Mouse (Mus musculus): ENCODE results near the gene Coasy.

Gene Coasy

GRCm38 (mm10) chr11:101131701-101132100 is 49.3 kb downstream of the Coasy start:
- peak; percentile 33 for DNase-seq (ENCODE audit: low read depth, low spot score)

- DNase-seq (ENCODE audit: low read depth, low spot score), result no peak
Measured at GRCm38 (mm10) chr11:101133037-101133436, 50.7 kb downstream of the Coasy start.

DNA sequence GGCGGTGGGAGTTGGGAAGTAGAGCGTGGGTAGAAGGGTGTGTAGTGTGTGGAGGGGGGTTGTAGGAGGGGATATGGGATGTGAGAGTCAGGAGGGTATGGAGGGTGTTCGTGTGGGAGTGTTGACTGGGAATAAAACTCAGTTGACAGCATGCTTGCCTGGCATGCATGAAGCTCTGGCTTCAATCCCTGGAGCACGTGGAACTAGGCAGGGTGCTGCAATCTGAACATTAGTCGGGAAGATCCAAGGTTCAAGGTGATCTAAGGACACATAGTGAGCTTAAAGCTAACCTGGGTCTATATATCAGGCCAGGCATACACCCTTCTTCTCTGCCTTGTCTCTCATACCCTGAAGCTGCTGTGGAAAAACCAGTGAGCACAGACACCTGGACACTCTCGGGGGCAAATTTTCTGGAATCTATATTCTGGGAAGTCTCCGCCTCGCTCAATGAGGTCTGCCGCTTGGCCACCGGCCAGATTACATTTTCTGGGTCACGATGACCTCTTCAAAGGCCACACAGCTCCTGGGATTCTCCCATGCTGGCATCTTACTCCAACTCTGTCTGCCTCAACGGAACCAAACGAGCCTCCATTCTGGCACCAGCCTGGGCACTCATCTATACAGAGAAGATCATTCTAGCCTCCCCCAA is 52.0 kb downstream of the Coasy start:
- DNase-seq (ENCODE audit: low read depth, low spot score), result no peak
